Mouse (Mus musculus): ENCODE measurements around the gene Entr1.
A peak's percentile ranks its signal among the peaks of the same experiment; 100 is the strongest.

Entr1 gene

GRCm38 (mm10) chr2:26342609-26343490 lies 46.3 kb downstream of the Entr1 start:
- peak; percentile 27 for DNase-seq

GRCm38 (mm10) chr2:26342044-26342443 lies 47.1 kb downstream of the Entr1 start:
- DNase-seq = peak; percentile 29

GRCm38 (mm10) chr2:26341510-26341981 lies 47.6 kb downstream of the Entr1 start:
- no peak for DNase-seq

- no peak for DNase-seq
Observed at GRCm38 (mm10) chr2:26339204-26339551, 49.9 kb downstream of the Entr1 start.

- DNase-seq = no peak
Observed at GRCm38 (mm10) chr2:26338302-26339203, 50.6 kb downstream of the Entr1 start.
